Mouse (Mus musculus): ENCODE measurements around the gene Aqp9.

- TF ChIP-seq POLR2A (IDR thresholded peaks at IDR 0.05; ENCODE audit: borderline replicate concordance, insufficient read depth, low read length) (no peak), CTCF (IDR thresholded peaks at IDR 0.05; ENCODE audit: borderline replicate concordance, insufficient read depth, low read depth, low read length) (no peak)
Observed at GRCm38 (mm10) chr9:71094066-71094465, 74.4 kb downstream of the Aqp9 start.

All from cerebellum, adult 2 months (tissue).